8 mouse cellular contexts compared by ENCODE assay signal in genomic region chr6:128836955-128837334, GRCm38 (mm10). TPM values are rescaled to one million over a fixed set of nuclear protein-coding genes. Genes with fewer than 3 reads are reported as not detected.
DNase-seq lines count a peak whose midpoint lies in the region; ATAC-seq lines count a peak whose summit lies in the region.

No protein-coding gene starts in this region.

- H3K4me3 ChIP-seq in kidney, embryonic 16.5 days (ENCODE audit: low read length) = peak overlapping the region; percentile 62
- peak overlapping the region; percentile 62 for H3K4me3 ChIP-seq in embryonic facial prominence, embryonic 13.5 days
- H3K4me3 ChIP-seq in hindbrain, embryonic 12.5 days = peak overlapping the region; percentile 72
- peak overlapping the region; percentile 80 for H3K4me3 ChIP-seq in midbrain, embryonic 13.5 days (replicated peaks)

- peak overlapping the region; percentile 56 for H3K4me2 ChIP-seq in kidney, embryonic 16.5 days (replicated peaks; ENCODE audit: low read depth, low read length)
- peak overlapping the region; percentile 66 for H3K4me2 ChIP-seq in embryonic facial prominence, embryonic 13.5 days
- H3K4me2 ChIP-seq in hindbrain, embryonic 12.5 days (replicated peaks) = peak overlapping the region; percentile 55
- peak overlapping the region; percentile 60 for H3K4me2 ChIP-seq in midbrain, embryonic 13.5 days (replicated peaks)

- WGBS in kidney, embryonic 16.5 days = 83% methylated on average over 6 of the region's 6 CpGs
- WGBS in embryonic facial prominence, embryonic 13.5 days = 82% methylated on average over 6 of the region's 6 CpGs
- 89% methylated on average over 6 of the region's 6 CpGs for WGBS in hindbrain, embryonic 12.5 days
- WGBS in midbrain, embryonic 13.5 days = 90% methylated on average over 6 of the region's 6 CpGs

- H3K9me3 ChIP-seq in kidney, embryonic 16.5 days (ENCODE audit: low read length) = no peaks in the 10 kb centered on the region
- H3K9me3 ChIP-seq in embryonic facial prominence, embryonic 13.5 days = no peaks in the 10 kb centered on the region
- H3K9me3 ChIP-seq in hindbrain, embryonic 12.5 days (replicated peaks) = no peaks in the 10 kb centered on the region
- no peaks in the 10 kb centered on the region for H3K9me3 ChIP-seq in midbrain, embryonic 13.5 days

- H3K27ac ChIP-seq in kidney, embryonic 16.5 days (ENCODE audit: low read length) = no peak overlapping the region; the same call in 1 of the 2 replicates
- peak overlapping the region; percentile 96 for H3K27ac ChIP-seq in embryonic facial prominence, embryonic 13.5 days
- no peak overlapping the region for H3K27ac ChIP-seq in hindbrain, embryonic 12.5 days
- peak overlapping the region; percentile 77; the same call in 1 of the 2 replicates for H3K27ac ChIP-seq in midbrain, embryonic 13.5 days

- no peak for ATAC-seq in kidney, embryonic 16.5 days (ENCODE audit: low FRiP score, low TSS enrichment)
- no peak for ATAC-seq in embryonic facial prominence, embryonic 13.5 days (ENCODE audit: insufficient number of reproducible peaks, insufficient read depth, low FRiP score, low TSS enrichment, low read depth)
- no peak for ATAC-seq in hindbrain, embryonic 12.5 days (ENCODE audit: low FRiP score)
- no peak for ATAC-seq in midbrain, embryonic 13.5 days

- no peak for DNase-seq in kidney, adult 9 months
- no peak for DNase-seq in cerebellum, postnatal 10 days
- DNase-seq in urinary bladder, postnatal 10 days (ENCODE audit: low spot score) = no peak
- no peak for DNase-seq in left cerebral cortex, postnatal 36 days (ENCODE audit: low spot score in 2 of 2)

- H3K4me1 ChIP-seq in kidney, embryonic 16.5 days (ENCODE audit: insufficient read depth, low read length) = peaks cover 9% of the 10 kb centered on the region
- H3K4me1 ChIP-seq in embryonic facial prominence, embryonic 13.5 days = peaks cover 14% of the 10 kb centered on the region
- peaks cover 18% of the 10 kb centered on the region for H3K4me1 ChIP-seq in hindbrain, embryonic 12.5 days
- H3K4me1 ChIP-seq in midbrain, embryonic 13.5 days (replicated peaks) = peaks cover 15% of the 10 kb centered on the region

- H3K9ac ChIP-seq in kidney, embryonic 16.5 days (replicated peaks; ENCODE audit: low read length) = peak overlapping the region; percentile 72
- H3K9ac ChIP-seq in embryonic facial prominence, embryonic 13.5 days = no peak overlapping the region
- no peak overlapping the region for H3K9ac ChIP-seq in hindbrain, embryonic 12.5 days
- no peak overlapping the region for H3K9ac ChIP-seq in midbrain, embryonic 13.5 days (replicated peaks)

- no peaks in the 10 kb centered on the region for H3K27me3 ChIP-seq in kidney, embryonic 16.5 days (ENCODE audit: insufficient read depth, low read length)
- H3K27me3 ChIP-seq in embryonic facial prominence, embryonic 13.5 days = no peaks in the 10 kb centered on the region
- H3K27me3 ChIP-seq in hindbrain, embryonic 12.5 days = no peaks in the 10 kb centered on the region
- H3K27me3 ChIP-seq in midbrain, embryonic 13.5 days = no peaks in the 10 kb centered on the region

- H3K36me3 ChIP-seq in kidney, embryonic 16.5 days (ENCODE audit: insufficient read depth, low read length) = no peaks in the 10 kb centered on the region
- H3K36me3 ChIP-seq in embryonic facial prominence, embryonic 13.5 days = no peaks in the 10 kb centered on the region
- no peaks in the 10 kb centered on the region for H3K36me3 ChIP-seq in hindbrain, embryonic 12.5 days
- no peaks in the 10 kb centered on the region for H3K36me3 ChIP-seq in midbrain, embryonic 13.5 days

- intact Hi-C loops in left cerebral cortex, postnatal 36 days (cut with DNase I) = no loop called here

RNA-seq across cellular contexts. Expression of gene Klrb1b, which starts 10.8 kb away (rescaled TPM):
- 0.36 TPM in 1 of 2 replicates, not detected in the other for polyA plus RNA-seq in kidney, embryonic 16.5 days (2015; fragmentation: Nextera tagmentation; extraction: Ambion mirVana)
- polyA plus RNA-seq in embryonic facial prominence, embryonic 13.5 days (2015; fragmentation: Nextera tagmentation; extraction: Ambion mirVana) = 0.19 TPM in 1 of 2 replicates, not detected in the other
- 0.25 TPM in 1 of 2 replicates, not detected in the other for polyA plus RNA-seq in hindbrain, embryonic 12.5 days (2016; fragmentation: Nextera tagmentation; extraction: Ambion mirVana)
- polyA plus RNA-seq in midbrain, embryonic 13.5 days (2015; fragmentation: Nextera tagmentation; extraction: Ambion mirVana) = not detected in 2 replicates
- total RNA-seq in left cerebral cortex, postnatal 36 days (2021) = not detected

RNA-seq across cellular contexts. Expression of gene Gm44511, which starts 10.8 kb away (rescaled TPM):
- not detected in 2 replicates for polyA plus RNA-seq in kidney, embryonic 16.5 days (2015; fragmentation: Nextera tagmentation; extraction: Ambion mirVana)
- not detected in 2 replicates for polyA plus RNA-seq in embryonic facial prominence, embryonic 13.5 days (2015; fragmentation: Nextera tagmentation; extraction: Ambion mirVana)
- polyA plus RNA-seq in hindbrain, embryonic 12.5 days (2016; fragmentation: Nextera tagmentation; extraction: Ambion mirVana) = not detected in 2 replicates
- polyA plus RNA-seq in midbrain, embryonic 13.5 days (2015; fragmentation: Nextera tagmentation; extraction: Ambion mirVana) = not detected in 2 replicates
- total RNA-seq in left cerebral cortex, postnatal 36 days (2021) = not detected

RNA-seq across cellular contexts. Expression of gene Klrb1c, which starts 47.9 kb away (rescaled TPM):
- polyA plus RNA-seq in kidney, embryonic 16.5 days (2015; fragmentation: Nextera tagmentation; extraction: Ambion mirVana) = 0.06 and 0.30 TPM in 2 replicates
- 0.10 TPM in 1 of 2 replicates, not detected in the other for polyA plus RNA-seq in embryonic facial prominence, embryonic 13.5 days (2015; fragmentation: Nextera tagmentation; extraction: Ambion mirVana)
- polyA plus RNA-seq in hindbrain, embryonic 12.5 days (2016; fragmentation: Nextera tagmentation; extraction: Ambion mirVana) = not detected in 2 replicates
- not detected in 2 replicates for polyA plus RNA-seq in midbrain, embryonic 13.5 days (2015; fragmentation: Nextera tagmentation; extraction: Ambion mirVana)
- total RNA-seq in left cerebral cortex, postnatal 36 days (2021) = not detected

RNA-seq across cellular contexts. Expression of gene Clec2i, which starts 50.4 kb away (rescaled TPM):
- polyA plus RNA-seq in kidney, embryonic 16.5 days (2015; fragmentation: Nextera tagmentation; extraction: Ambion mirVana) = 0.12 TPM in 1 of 2 replicates, not detected in the other
- polyA plus RNA-seq in embryonic facial prominence, embryonic 13.5 days (2015; fragmentation: Nextera tagmentation; extraction: Ambion mirVana) = 0.19 and 0.20 TPM in 2 replicates
- polyA plus RNA-seq in hindbrain, embryonic 12.5 days (2016; fragmentation: Nextera tagmentation; extraction: Ambion mirVana) = not detected in 2 replicates
- polyA plus RNA-seq in midbrain, embryonic 13.5 days (2015; fragmentation: Nextera tagmentation; extraction: Ambion mirVana) = not detected in 2 replicates
- total RNA-seq in left cerebral cortex, postnatal 36 days (2021) = not detected

RNA-seq across cellular contexts. Expression of gene BC035044, which starts 54.0 kb away (rescaled TPM):
- 0.65 and 0.87 TPM in 2 replicates for polyA plus RNA-seq in kidney, embryonic 16.5 days (2015; fragmentation: Nextera tagmentation; extraction: Ambion mirVana)
- 0.77 and 0.90 TPM in 2 replicates for polyA plus RNA-seq in embryonic facial prominence, embryonic 13.5 days (2015; fragmentation: Nextera tagmentation; extraction: Ambion mirVana)
- 0.35 and 0.57 TPM in 2 replicates for polyA plus RNA-seq in hindbrain, embryonic 12.5 days (2016; fragmentation: Nextera tagmentation; extraction: Ambion mirVana)
- 0.35 and 0.52 TPM in 2 replicates for polyA plus RNA-seq in midbrain, embryonic 13.5 days (2015; fragmentation: Nextera tagmentation; extraction: Ambion mirVana)
- total RNA-seq in left cerebral cortex, postnatal 36 days (2021) = 1 to 10 TPM; 1.3 to 1.4 TPM

Comparison
In these comparisons a context has a peak if more than half of its experiments do, and no peak if none do; other contexts are left out.
1. H3K27ac ChIP-seq: peak in embryonic facial prominence, embryonic 13.5 days (single experiment) and midbrain, embryonic 13.5 days (single experiment); none in kidney, embryonic 16.5 days (single experiment) and hindbrain, embryonic 12.5 days (single experiment).
2. Peak in every context shown above with its lines, with median percentiles within 50 percentile points of each other: H3K4me2 ChIP-seq and H3K4me3 ChIP-seq.